In genomic region chr13:46928404-46928803, GRCm38 (mm10) we compare ENCODE assay signal across 8 mouse cellular contexts. TPM values are rescaled to one million over a fixed set of nuclear protein-coding genes. Genes with fewer than 3 reads are reported as not detected.
DNase-seq lines count a peak whose midpoint lies in the region; ATAC-seq and TF ChIP-seq lines count a peak whose summit lies in the region.

No protein-coding gene starts in this region.

- H3K4me1 ChIP-seq in kidney, adult 2 months (ENCODE audit: control insufficient read depth, insufficient read depth, low read length), result peaks cover 4% of the 10 kb centered on the region; the same call in 1 of the 2 replicates
- H3K4me1 ChIP-seq in embryonic facial prominence, embryonic 10.5 days, result peaks cover 30% of the 10 kb centered on the region
- peaks cover 16% of the 10 kb centered on the region for H3K4me1 ChIP-seq in hindbrain, embryonic 15.5 days (replicated peaks)
- H3K4me1 ChIP-seq in midbrain, embryonic 13.5 days (replicated peaks), result peaks cover 31% of the 10 kb centered on the region

- no peak for DNase-seq in kidney, adult 2 months
- no peak for DNase-seq in kidney, adult 9 months
- no peak for DNase-seq in embryonic facial prominence, embryonic 10.5 days (ENCODE audit: low spot score)
- no peak for DNase-seq in right cerebral cortex, adult 18-20 months
- DNase-seq in Muller cell, postnatal 12 days (ENCODE audit: inconsistent ontology term), result no peak
- DNase-seq in cerebellum, postnatal 10 days, result no peak

- no peak for TF ChIP-seq POLR2A in kidney, adult 2 months (IDR thresholded peaks at IDR 0.05; ENCODE audit: low read depth, low read length)

- WGBS in kidney, adult 2 months, result 70% methylated on average over 5 of the region's 5 CpGs
- WGBS in embryonic facial prominence, embryonic 10.5 days, result 32% methylated on average over 5 of the region's 5 CpGs
- WGBS in hindbrain, embryonic 15.5 days, result 17% methylated on average over 5 of the region's 5 CpGs
- 19% methylated on average over 5 of the region's 5 CpGs for WGBS in midbrain, embryonic 13.5 days

- no peak overlapping the region for H3K27ac ChIP-seq in kidney, adult 2 months (ENCODE audit: insufficient read depth, low read depth, low read length)
- peak overlapping the region; percentile 96 for H3K27ac ChIP-seq in embryonic facial prominence, embryonic 10.5 days (replicated peaks)
- peak overlapping the region; percentile 96 for H3K27ac ChIP-seq in hindbrain, embryonic 15.5 days (replicated peaks)
- H3K27ac ChIP-seq in midbrain, embryonic 13.5 days, result peak overlapping the region; percentile 97

- H3K4me2 ChIP-seq in hindbrain, embryonic 15.5 days, result peak overlapping the region; percentile 93
- peak overlapping the region; percentile 79 for H3K4me2 ChIP-seq in midbrain, embryonic 13.5 days (replicated peaks)

- no peaks in the 10 kb centered on the region for H3K27me3 ChIP-seq in kidney, adult 2 months (replicated peaks; ENCODE audit: control insufficient read depth, insufficient read depth, low read length)
- peaks cover 24% of the 10 kb centered on the region for H3K27me3 ChIP-seq in embryonic facial prominence, embryonic 10.5 days (replicated peaks; ENCODE audit: low read depth, poor library complexity, severe bottlenecking)
- H3K27me3 ChIP-seq in hindbrain, embryonic 15.5 days, result no peaks in the 10 kb centered on the region
- 0 out of 2 replicates have a peak, but pooled peaks cover 3% of the 10 kb centered on the region for H3K27me3 ChIP-seq in midbrain, embryonic 13.5 days

- H3K36me3 ChIP-seq in kidney, adult 2 months (ENCODE audit: control insufficient read depth, insufficient read depth, low read length), result no peaks in the 10 kb centered on the region
- peaks cover 27% of the 10 kb centered on the region for H3K36me3 ChIP-seq in embryonic facial prominence, embryonic 10.5 days (replicated peaks)
- no peaks in the 10 kb centered on the region for H3K36me3 ChIP-seq in hindbrain, embryonic 15.5 days
- peaks cover 15% of the 10 kb centered on the region; the same call in 1 of the 2 replicates for H3K36me3 ChIP-seq in midbrain, embryonic 13.5 days

- TF ChIP-seq CTCF in kidney, adult 2 months (conservative IDR thresholded peaks at IDR 0.05; ENCODE audit: insufficient read depth, insufficient read length, low read depth, low read length), result no peak

- peak overlapping the region; percentile 86; the same call in 1 of the 2 replicates for H3K9ac ChIP-seq in hindbrain, embryonic 15.5 days
- H3K9ac ChIP-seq in midbrain, embryonic 13.5 days (replicated peaks), result peak overlapping the region; percentile 87; the same call in 1 of the 2 replicates

- no peak for ATAC-seq in hindbrain, embryonic 15.5 days (ENCODE audit: low FRiP score, low read depth)
- ATAC-seq in midbrain, embryonic 13.5 days, result no peak

- peak overlapping the region; percentile 71; the same call in 1 of the 2 replicates for H3K4me3 ChIP-seq in kidney, adult 2 months (ENCODE audit: insufficient read depth, low read depth, low read length)
- peak overlapping the region; percentile 85 for H3K4me3 ChIP-seq in embryonic facial prominence, embryonic 10.5 days
- H3K4me3 ChIP-seq in hindbrain, embryonic 15.5 days, result peak overlapping the region; percentile 79
- peak overlapping the region; percentile 65 for H3K4me3 ChIP-seq in midbrain, embryonic 13.5 days (replicated peaks)

- H3K9me3 ChIP-seq in embryonic facial prominence, embryonic 10.5 days, result no peaks in the 10 kb centered on the region
- no peaks in the 10 kb centered on the region for H3K9me3 ChIP-seq in hindbrain, embryonic 15.5 days
- no peaks in the 10 kb centered on the region for H3K9me3 ChIP-seq in midbrain, embryonic 13.5 days

RNA-seq across cellular contexts. Expression of gene Kif13a, which starts 1.3 kb away (rescaled TPM):
- 16.4 and 17.4 TPM in 2 replicates for polyA plus RNA-seq in kidney, adult 2 months (2012; rRNA removed)
- polyA plus RNA-seq in embryonic facial prominence, embryonic 10.5 days (2016; fragmentation: Nextera tagmentation; extraction: Ambion mirVana), result 17.0 and 20.7 TPM in 2 replicates
- polyA plus RNA-seq in hindbrain, embryonic 15.5 days (2015; fragmentation: Nextera tagmentation; extraction: Ambion mirVana), result 13.0 and 16.9 TPM in 2 replicates
- 9.6 and 10.1 TPM in 2 replicates for polyA plus RNA-seq in midbrain, embryonic 13.5 days (2015; fragmentation: Nextera tagmentation; extraction: Ambion mirVana)
